Mouse (Mus musculus) mouse embryonic stem cell (cell line): ENCODE results near the gene Acap1.

Experiments used
- in situ Hi-C, 2 experiments: fragments of 300-500 bp; cut with MboI; formaldehyde crosslinking; loops; 1 replicate in 1 of 2; 3 replicates in 1 of 2; pipeline ENCODE4 v1.14.3; 2019 to 2020; ENCODE audit warnings: low sequenced_read_pairs in 2 of 2, low pct_unique_long_range_greater_than_20kb in 1 of 2, mixed read lengths in 1 of 2; ENCODE audit not compliant: unreplicated experiment in 1 of 2

The Acap1 gene

DNA sequence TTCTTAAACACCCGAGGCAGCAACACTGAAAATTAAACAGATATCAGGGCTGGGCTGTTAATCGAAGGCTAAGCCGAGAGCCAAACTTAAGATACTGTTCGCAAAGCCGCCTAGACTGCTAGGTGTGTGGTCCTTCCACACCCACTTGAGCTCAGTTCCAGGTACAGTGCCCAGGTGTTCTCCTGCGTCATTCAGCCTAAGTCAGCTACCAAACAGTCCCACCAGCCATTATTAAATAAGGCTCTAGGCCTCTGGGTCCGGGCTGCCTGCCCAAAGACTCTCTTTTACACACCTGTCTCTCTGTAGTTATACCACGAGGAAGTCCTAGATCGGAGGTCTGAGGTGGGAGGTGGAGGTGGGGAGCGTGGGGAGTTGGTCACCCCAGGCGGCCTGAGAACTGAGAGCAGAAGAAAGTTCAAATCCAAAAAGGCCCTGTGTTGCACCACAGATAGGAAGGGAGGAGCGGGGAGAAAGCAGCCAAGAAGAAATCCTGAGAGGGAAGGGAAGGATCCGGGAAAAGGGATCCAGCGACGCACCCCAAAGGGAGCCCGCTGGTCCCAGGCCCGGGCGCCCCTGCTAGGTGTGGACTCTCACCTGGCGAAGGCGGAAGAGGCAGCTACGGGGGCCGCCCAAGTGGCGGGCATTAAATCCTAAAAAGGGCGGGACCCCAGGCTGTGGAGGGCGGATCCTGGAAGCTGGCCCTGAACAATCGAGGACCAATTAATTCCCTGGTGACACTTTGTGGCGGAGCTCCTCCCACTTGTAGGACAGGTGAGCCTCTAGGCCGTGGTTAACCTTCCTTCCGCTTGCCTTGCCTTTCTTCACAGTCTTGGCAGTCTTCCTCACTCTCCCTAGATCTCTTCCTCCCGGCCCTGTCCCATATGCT lies 37.0 kb downstream of the Acap1 start, which contains the start of gene Tnk1:
Gene Tnk1 (minus strand): TSS at position 618 of the 886 bp plus-strand sequence.
- in situ Hi-C loops, result no loop called here

DNA sequence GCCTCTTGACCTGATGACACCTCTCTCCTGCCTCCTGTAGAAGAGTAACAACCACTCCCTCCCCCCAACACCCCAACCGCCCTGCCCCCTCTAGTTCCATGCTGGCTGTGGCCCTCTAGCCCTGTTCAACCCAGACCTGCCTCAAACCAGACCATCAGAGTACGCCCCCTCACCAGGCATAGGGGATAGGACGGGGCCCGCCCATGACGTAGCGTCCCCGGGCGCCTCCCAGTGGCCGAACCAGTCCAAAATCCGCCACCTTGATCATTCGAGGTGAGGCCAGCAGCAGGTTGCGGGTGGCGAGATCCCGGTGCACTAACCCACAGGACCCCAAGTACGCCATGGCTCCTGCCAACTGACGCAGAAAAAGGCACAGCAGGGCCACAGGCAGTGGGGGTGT lies 40.0 kb downstream of the Acap1 start:
- in situ Hi-C loops, result no loop called here

DNA sequence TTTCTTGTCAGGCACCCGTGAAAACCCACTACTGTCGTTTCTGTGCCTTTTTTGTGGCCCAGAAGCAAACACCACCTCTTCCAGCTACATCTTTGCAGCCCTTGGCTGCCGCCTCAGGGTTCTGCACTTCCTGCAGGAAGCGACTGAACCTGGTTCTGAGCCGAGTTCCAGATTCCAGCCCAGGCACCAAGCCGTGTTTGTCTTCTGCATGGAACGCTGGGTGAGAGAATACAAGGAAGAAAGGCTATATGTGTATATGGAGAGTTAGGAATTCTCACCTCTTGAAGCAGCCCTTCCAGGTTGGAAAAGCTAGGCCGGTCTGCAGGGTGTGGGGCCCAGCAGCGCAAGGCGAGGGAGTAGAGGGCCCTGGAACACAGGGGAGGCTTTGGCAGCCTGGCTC lies 40.7 kb downstream of the Acap1 start:
- in situ Hi-C loops, result no loop called here

DNA sequence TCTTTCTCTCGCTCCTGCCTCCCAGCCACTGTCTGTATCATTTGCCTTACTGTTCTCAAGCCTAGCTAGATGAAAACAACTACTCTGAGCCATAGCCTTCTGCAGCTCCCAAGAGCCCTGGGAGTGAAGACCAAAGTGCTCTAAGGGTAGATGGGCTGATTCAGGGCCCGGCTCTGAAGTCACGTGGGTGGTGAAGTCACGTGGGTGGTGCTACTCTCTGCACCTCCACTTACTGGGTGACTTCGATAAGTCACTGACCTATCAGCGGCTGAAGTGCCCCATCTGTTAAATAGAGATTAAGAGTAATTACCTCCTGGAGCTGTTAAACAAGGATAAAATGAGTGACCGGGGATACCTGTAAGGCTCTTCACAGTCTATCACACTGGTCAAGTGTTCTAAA lies 41.3 kb downstream of the Acap1 start:
- in situ Hi-C loops, result no loop called here

DNA sequence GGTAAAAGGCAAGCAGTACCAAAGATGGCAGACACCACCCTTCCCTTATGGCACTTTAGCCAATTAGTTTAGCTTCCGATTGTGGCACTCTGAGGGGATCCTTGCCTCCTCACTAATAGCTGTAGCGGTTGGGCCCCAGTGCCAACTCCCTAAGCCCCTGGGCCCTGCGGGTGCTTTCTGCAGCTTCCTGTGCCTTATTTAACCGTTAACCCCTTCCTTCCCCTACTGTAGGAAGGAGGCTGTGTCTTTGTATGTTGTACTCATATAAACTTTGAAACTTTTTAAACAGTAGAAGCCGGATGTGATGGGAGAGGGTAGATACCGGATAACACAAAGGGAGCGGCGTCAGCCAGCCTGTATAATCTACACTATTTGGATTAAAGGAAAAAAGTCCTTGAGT lies 44.6 kb downstream of the Acap1 start:
- in situ Hi-C loops, result no loop called here

DNA sequence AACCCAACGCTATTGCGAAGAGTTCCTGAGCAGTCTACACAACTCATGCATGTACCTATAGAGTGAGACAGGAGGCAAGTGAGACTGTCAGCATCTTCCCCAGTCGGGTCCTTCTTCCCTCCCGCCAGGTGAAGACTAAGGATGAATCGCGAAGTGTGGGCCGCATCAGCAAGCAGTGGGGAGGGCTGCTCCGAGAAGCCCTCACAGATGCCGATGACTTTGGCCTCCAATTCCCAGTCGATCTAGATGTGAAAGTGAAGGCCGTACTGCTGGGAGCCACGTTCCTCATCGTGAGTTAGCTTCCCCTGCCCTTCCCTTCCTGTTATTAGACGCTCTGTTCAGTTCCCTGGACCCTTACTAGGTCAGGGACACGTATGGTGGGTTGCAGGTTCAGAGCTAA lies 45.5 kb downstream of the Acap1 start:
- in situ Hi-C loops, result no loop called here

DNA sequence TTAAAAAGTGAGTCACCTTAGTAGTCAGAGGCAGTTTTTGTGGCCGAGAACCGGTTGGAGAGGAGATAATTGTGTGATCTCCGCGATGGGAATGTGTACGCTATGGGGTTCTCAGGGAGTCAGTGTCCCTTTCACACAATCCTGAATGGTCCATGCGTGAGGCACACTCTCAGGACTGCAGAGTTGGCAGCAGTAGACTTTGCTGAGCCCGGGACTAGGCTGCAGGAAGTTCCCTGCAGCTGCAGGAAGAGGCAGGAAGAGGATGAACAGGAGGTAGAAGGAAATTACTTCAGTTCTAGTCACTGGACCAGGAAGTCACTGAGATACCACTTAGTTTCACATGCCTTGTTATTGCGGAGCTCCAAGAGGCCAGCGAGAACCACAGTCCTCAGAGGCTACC lies 46.2 kb downstream of the Acap1 start:
- in situ Hi-C loops, result no loop called here

DNA sequence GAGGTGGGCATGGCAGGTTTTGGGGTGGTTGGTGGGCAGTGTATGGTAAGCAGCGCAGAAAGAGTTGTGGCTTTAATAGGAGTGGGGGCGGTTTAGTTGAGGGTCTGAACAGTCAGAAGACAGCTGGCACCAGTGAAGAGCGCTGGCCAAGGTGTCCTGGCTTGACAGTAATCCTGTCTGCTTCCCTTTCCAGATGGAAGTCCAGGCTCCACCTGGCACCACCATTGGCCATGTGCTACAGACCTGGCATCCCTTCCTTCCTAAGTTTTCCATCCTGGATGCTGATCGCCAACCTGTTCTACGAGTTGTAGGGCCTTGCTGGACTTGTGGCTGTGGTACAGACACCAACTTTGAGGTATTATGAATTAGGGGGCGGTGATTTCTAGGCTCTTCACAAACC lies 47.3 kb downstream of the Acap1 start:
- in situ Hi-C loops, result no loop called here

DNA sequence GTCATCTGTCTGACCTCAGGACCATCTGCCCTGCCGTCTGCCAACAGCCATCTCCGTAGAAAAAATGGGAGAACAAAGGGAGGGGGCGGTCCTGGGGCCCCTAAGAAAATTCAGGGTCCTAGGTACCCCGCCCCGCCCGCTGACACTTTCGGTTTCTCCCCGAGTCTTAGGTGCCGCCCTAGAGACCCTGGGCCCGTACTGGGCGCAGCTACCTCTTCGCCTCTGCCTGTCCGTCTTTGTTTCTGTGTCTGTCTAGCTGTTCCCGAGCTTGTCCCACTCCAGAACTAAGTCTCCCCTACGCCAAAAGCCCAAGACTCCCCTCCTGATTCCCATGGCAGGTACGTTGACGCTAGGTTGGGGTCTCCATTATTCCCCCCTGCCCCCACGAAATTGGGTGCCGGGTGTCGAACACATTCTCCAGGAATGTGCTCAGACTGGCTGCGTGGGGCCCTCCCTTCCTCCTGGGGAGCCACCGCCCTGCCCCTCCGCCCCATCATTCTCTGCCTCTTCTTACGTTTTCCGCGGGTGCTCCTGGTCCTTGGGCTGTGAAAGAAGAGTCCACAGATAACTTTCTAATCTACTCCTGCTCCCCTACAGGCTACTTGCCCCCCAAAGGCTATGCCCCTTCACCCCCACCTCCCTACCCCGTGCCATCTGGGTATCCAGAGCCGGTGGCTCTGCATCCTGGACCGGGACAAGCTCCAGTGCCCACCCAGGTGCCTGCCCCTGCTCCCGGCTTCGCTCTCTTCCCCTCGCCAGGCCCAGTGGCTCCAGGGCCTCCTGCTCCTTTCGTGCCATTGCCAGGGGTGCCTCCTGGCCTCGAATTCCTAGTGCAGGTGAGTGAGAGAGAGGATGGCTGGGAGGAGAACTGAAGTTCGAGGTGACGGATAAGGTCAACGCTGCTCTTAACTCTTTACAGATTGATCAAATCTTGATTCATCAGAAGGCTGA lies 48.3 kb downstream of the Acap1 start:
- in situ Hi-C loops, result no loop called here

DNA sequence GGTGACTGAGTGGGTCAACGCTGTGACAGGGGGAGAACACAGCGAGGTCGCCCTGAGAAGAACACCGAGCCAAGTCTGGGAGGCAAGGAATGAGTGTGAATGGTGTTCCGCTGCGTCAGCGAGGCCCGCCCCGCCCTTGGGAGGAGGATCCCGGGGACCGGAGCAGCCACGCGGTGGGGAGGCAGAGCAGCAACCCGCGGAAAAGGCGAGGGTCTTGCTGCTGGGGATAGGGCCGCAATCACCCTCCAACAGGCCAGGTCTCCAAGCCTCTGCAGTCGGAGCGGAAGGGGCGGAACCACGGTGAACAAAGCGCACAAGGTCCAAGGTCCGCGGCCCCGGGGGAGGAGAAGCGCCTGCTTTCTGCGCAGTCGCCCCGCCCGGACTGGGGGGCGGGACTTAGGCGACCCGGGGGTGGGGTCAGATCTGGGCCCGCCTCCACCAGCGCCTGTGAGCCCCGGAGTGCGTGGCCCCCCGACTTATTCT lies 49.1 kb downstream of the Acap1 start, which contains the start of gene Plscr3:
Gene Plscr3 (plus strand): TSS at position 179 of the 483 bp plus-strand sequence.
- in situ Hi-C loops, result no loop called here

DNA sequence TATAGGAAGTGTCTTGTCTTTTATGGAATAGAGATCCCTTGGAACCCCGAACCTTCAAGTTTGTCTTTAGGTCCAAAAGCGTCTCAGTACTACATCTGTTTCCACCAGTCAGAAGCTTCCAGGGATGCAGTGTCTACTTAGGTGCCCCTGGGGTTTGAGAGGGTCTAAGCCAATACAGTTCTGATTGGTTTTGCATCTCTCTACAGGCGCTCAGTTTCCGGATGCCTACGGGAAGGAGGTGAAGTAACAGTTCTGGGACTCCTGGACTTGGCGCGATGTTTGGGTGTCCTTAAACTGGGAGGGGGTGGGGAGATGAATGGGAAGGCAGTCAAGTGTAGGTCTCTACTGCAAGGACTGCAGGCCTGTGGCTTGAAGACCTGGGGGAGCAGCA lies 56.6 kb downstream of the Acap1 start:
- in situ Hi-C loops, result no loop called here

DNA sequence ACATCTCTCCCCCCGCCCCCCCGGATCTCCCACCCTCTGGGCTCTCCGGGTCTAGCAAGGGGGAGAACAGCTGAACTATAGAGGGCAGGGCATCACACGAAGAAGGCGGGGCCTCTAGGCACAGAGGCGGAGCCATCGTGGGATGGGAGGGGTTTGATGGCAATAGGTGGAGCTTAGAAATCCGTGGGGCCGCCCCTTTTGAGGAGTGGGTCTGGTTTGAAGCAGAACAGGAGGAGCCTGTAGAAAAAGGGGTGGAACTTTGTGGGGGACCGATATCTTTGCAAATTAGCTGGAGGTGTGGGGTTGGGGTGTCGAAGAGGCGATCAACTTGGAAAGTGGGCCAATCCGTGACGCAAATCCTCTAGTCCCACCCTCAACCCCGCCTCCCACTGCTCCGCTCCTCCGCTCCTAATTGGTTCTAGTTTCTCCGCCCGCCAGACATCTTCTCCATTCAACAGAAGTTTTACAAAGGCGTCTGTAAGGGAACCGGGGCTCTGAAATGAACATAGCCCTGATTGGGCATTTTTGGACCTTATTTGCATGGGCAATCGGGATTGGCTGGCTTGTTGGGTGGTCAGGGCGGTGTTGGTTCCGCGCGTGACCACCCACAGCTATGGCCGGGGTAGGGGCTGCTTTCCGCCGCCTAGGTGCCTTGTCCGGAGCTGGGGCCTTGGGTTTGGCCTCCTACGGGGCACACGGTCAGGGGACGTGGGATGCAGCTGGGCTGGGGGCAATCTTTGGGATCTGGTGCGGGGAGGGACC lies 57.2 kb downstream of the Acap1 start, which contains the start of gene Tmem256:
Gene Tmem256 (plus strand): TSS at position 563 of the 762 bp plus-strand sequence.
- in situ Hi-C loops, result no loop called here

DNA sequence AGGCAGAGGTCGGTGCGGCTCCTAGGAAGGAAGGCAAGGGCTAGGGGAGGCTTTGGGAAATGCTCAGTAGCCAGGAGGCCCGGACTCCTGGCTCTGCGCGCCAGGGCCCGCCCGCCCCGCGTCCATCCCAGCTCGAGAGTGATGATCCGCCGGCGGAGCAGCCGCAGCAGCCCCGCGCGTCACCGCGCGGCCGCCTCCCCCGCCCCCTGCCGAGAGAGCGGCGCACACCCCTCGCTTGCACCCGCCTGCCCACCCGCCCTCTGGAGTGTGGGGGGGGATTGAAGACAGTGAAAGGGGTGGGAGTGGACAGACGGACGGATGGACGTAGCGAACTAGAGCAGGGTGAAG lies 57.8 kb downstream of the Acap1 start, which contains the start of gene Nlgn2:
Gene Nlgn2 (minus strand): TSS at position 181 of the 348 bp plus-strand sequence.
- in situ Hi-C loops, result no loop called here

DNA sequence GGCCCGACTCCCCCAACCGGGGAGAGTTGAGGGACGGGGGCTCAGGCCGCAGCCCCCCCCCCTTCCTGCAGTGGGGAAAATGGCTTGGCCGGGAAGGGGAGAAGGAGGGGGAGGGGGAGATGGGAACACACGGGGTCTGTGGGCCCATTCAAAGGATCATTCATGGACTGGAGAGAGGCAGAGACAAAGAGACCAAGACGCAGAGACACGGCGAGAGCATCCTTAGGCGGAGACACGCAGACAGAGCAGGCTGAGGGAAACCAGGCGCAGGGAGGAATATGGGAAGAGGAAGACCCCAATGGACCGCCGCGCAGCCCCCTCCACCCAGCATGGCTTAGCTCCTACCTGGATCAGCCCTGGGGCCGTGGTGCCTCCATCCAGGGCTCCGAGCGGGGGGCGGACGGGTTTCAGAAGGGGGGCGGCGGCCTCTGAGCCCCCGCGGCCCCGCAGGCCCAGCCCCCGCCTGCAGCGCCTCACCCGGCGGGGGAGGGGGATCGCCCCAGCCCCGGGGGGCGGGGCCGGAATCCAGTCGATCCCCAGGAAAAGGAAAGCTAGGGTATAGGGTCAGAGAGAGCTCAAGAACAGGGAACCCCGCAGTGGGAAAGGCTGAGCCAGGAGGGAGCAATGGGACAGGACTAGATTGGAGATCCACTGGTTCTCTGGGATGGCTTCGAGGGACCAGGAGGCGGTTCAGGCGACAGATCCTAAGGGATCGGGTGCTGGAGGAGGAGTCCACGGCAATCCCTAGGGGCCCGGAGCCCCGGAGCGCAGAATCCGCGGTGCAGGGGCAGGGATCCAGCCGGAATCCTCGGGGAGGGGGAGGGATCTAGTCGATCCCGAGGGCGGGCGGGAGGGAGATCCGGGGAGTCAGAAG lies 58.4 kb downstream of the Acap1 start:
- in situ Hi-C loops, result no loop called here

DNA sequence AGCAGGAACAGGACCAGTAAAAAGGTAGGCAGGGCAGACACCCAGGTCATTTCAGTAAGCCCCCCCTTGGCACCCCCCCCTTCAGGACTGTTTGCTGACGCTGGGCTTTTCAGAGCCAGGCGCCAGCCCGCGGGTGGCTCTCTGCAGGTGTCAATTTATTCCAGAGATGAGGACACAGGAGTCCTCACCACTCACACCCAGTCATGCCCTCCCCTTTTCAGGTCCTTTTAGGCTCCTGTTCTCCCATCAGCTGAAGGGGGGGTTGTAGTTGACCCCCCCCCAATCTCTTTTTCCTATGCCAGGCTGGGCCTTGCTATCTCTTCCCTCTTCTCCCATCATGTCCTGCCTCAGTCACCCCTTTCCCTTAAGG lies 59.4 kb downstream of the Acap1 start:
- in situ Hi-C loops, result no loop called here

DNA sequence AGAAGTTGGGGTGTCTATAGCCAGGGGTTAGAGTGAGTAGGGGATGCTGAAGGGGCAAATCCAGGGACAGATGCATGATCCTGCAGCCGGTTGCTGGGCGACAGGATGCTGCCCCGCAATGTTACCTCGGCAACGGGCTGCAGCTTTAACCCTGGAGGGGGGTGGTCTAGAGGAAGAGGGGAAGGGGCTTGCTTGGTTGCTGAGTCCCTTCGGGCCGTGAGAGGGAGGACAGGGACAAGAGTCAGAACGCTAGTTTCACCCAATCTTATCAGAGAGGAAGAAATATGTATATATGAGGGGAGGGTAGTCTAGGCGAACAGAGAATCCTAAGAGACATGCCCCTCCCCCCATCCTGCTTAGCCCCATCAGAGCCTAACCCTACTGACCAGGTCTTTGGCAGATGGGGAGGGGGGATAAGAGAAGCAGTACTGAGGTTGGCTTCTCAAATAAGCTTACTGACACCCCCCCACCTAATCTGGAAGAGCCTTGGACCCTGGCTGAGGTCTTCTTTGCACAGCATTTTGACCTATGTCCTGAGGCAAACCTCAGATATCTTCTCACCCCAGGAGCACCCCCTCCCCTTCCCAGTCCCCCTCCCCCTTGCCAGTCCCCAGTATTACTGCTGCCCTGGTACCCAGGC lies 59.9 kb downstream of the Acap1 start:
- in situ Hi-C loops, result no loop called here

DNA sequence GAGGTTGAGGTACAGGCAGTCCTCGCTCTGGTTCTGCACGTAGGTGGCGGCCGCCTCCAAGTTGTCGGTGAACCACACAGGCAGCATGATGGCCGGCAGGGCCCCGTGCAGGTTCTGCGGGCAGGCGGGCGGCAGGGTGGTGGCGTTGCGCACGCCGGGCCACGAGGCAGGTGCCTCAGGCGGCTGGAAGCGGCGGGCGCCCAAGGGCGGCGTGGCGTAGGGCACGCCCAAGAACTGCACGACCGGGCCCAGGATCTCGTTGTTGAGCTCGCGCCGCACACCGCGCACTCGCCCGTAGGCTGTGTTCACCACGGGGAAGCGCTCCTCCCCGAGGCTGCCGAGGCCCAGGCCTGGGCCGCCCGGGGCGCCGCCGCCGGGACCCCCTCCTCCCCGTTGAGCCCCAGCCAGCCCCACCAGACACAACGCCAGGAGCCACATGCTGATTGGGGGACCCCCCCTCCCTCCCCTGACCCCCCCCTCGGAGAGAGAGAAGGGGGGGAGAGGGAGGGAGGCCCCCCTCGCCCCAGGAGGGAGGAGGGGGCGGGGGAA lies 61.3 kb downstream of the Acap1 start:
- in situ Hi-C loops, result no loop called here
